Mouse (Mus musculus) testis, adult 2 months (tissue): Measurements from ENCODE around the gene Prkce. TPM values are rescaled to one million over a fixed set of nuclear protein-coding genes. Genes with fewer than 3 reads are reported as not detected.

Source experiments
- H3K27ac ChIP-seq: fragments of 200-500 bp; 2 replicates; pipeline ENCODE4 v1.5.1; 2012; ENCODE audit warnings: low read depth, low read length; ENCODE audit not compliant: control insufficient read depth, insufficient read depth
- H3K27me3 ChIP-seq: fragments of 200-500 bp; 2 replicates; pipeline ENCODE4 v1.6.1; 2012; ENCODE audit warnings: mild to moderate bottlenecking, low read length, moderate library complexity; ENCODE audit not compliant: control insufficient read depth, insufficient read depth
- H3K36me3 ChIP-seq: fragments of 200-500 bp; 2 replicates; pipeline ENCODE4 v1.6.1; 2012; ENCODE audit warnings: mild to moderate bottlenecking, low read length; ENCODE audit not compliant: control insufficient read depth, insufficient read depth
- H3K4me1 ChIP-seq: fragments of 200-500 bp; 2 replicates; pipeline ENCODE4 v1.6.1; 2012; ENCODE audit warnings: low read length; ENCODE audit not compliant: control insufficient read depth, insufficient read depth
- H3K4me3 ChIP-seq: fragments of 200-500 bp; 2 replicates; pipeline ENCODE4 v1.5.1; 2012; ENCODE audit warnings: low read depth, mild to moderate bottlenecking, low read length, moderate library complexity, mixed read lengths; ENCODE audit not compliant: control insufficient read depth
- CTCF ChIP-seq: fragments of 200-500 bp; IDR thresholded peaks from 2 replicates; pipeline ENCODE4 v1.5.1; 2012; ENCODE audit warnings: low read depth, mild to moderate bottlenecking, inconsistent platforms, low read length, moderate library complexity; ENCODE audit not compliant: control insufficient read depth, insufficient read depth, insufficient replicate concordance
- POLR2A ChIP-seq: fragments of 200-500 bp; IDR thresholded peaks from 2 replicates; pipeline ENCODE4 v1.6.1; 2012; ENCODE audit warnings: low read depth, mild to moderate bottlenecking, inconsistent platforms, low read length, moderate library complexity; ENCODE audit not compliant: control insufficient read depth
- polyA plus RNA-seq: library from polyadenylated mRNA; depleted of rRNA; stranded (reverse); fragments of >200 nt; gene quantifications from 2 replicates; pipeline ENCODE4 v1.2.3, GENCODE M21; 2012

Prkce gene
- polyA plus RNA-seq, 1 experiment, result 1.2 TPM

- no peak overlapping the region for H3K4me3 ChIP-seq
- H3K27ac ChIP-seq, result no peak overlapping the region
- H3K36me3 ChIP-seq, result no peaks in the 10 kb centered on the region
- no peaks in the 10 kb centered on the region for H3K4me1 ChIP-seq
- TF ChIP-seq CTCF (no peak), POLR2A (no peak)
- H3K27me3 ChIP-seq, result no peaks in the 10 kb centered on the region
Measured at GRCm38 (mm10) chr17:86183788-86184187, 16.2 kb downstream of the Prkce start.

- Histone ChIP-seq H3K4me1 (no peaks in the 10 kb centered on the region), H3K27ac (no peak overlapping the region)
Measured at GRCm38 (mm10) chr17:86184552-86185209, 17.1 kb downstream of the Prkce start.

GRCm38 (mm10) chr17:86185584-86185983 is 18.0 kb downstream of the Prkce start:
- no peak overlapping the region for H3K27ac ChIP-seq
- no peak overlapping the region for H3K4me3 ChIP-seq
- no peak for TF ChIP-seq POLR2A
- TF ChIP-seq CTCF, result no peak
- no peaks in the 10 kb centered on the region for H3K27me3 ChIP-seq
- no peaks in the 10 kb centered on the region for H3K36me3 ChIP-seq
- H3K4me1 ChIP-seq, result no peaks in the 10 kb centered on the region

More at GRCm38 (mm10) chr17:86184552-86185209, 17.1 kb downstream of the Prkce start:
- TF ChIP-seq POLR2A (no peak), CTCF (no peak)
- Histone ChIP-seq H3K36me3 (no peaks in the 10 kb centered on the region), H3K4me3 (no peak overlapping the region), H3K27me3 (no peaks in the 10 kb centered on the region)

- Histone ChIP-seq H3K27me3 (no peaks in the 10 kb centered on the region), H3K4me3 (no peak overlapping the region), H3K27ac (no peak overlapping the region), H3K4me1 (no peaks in the 10 kb centered on the region), H3K36me3 (no peaks in the 10 kb centered on the region)
- TF ChIP-seq CTCF (no peak), POLR2A (no peak)
Measured at GRCm38 (mm10) chr17:86187777-86188176, 20.2 kb downstream of the Prkce start.

GRCm38 (mm10) chr17:86193979-86194378 is 26.4 kb downstream of the Prkce start:
- TF ChIP-seq POLR2A (no peak), CTCF (no peak)
- Histone ChIP-seq H3K27ac (no peak overlapping the region), H3K4me1 (no peaks in the 10 kb centered on the region), H3K4me3 (no peak overlapping the region), H3K27me3 (no peaks in the 10 kb centered on the region), H3K36me3 (no peaks in the 10 kb centered on the region)

DNA sequence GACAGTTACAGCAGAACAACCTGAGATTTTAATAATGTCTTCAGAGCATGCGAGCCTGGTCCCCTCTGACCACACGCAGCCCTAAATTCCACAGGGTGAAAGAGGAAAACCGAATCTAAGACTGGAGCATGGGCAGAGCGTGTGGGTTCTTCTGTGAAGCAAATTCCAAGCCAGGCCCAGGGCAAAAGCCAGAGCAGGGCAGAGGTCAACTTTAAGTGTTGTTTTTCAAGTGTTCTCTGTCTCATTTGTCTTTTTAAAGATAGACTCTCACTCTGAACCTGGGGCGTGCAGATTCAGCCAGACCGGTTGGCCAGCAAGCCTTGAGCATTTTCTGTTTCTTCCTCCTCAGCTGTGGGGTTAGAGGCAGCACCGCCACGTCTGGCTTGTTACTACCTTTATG is 27.3 kb downstream of the Prkce start:
- Histone ChIP-seq H3K27ac (no peak overlapping the region), H3K4me3 (no peak overlapping the region), H3K4me1 (no peaks in the 10 kb centered on the region), H3K36me3 (no peaks in the 10 kb centered on the region), H3K27me3 (no peaks in the 10 kb centered on the region)
- TF ChIP-seq POLR2A (no peak), CTCF (no peak)

- Histone ChIP-seq H3K36me3 (no peaks in the 10 kb centered on the region), H3K4me3 (no peak overlapping the region), H3K27ac (no peak overlapping the region), H3K4me1 (no peaks in the 10 kb centered on the region), H3K27me3 (no peaks in the 10 kb centered on the region)
- no peak for TF ChIP-seq CTCF
- TF ChIP-seq POLR2A, result no peak
Measured at GRCm38 (mm10) chr17:86198496-86199465, 31.2 kb downstream of the Prkce start.
